Mouse (Mus musculus): ENCODE measurements at regions not wholly inside any gene's neighbourhood (a gene's known extent, or its start where the extent isn't known, plus 50 kb on each side); places are given as distances from the start of the nearest gene placed in this dataset.
A peak's percentile ranks its signal among the peaks of the same experiment; 100 is the strongest.
"Not testable (repeated sequence)": the region's sequence is repeated elsewhere in the genome, so short reads cannot be mapped to it uniquely, and the experiment has no call there.

DNA sequence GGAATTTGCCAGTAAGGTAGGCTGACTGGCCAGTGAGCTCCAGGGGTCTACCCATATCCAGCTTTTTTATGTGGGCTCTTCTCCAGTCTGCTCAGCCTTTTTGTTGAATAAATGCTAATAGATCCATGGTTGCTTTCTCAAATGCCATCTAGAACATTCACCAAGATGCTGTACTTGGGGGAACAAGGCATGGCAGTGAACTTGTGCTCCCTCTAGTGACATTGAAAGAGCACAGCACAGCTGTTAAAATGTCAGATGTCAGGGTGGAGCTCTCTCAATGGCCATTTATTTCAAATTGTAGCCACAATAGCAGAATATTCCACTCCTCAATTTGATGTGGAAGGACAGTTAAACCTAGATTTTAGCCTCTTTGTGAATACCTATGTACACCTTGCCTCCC is 86.3 kb downstream of the Kcnk1 start:
- DNase-seq, result peak; percentile 44 to 65

GRCm38 (mm10) chr8:126082827-126083226 is 87.9 kb downstream of the Kcnk1 start:
- DNase-seq, result no peak

DNA sequence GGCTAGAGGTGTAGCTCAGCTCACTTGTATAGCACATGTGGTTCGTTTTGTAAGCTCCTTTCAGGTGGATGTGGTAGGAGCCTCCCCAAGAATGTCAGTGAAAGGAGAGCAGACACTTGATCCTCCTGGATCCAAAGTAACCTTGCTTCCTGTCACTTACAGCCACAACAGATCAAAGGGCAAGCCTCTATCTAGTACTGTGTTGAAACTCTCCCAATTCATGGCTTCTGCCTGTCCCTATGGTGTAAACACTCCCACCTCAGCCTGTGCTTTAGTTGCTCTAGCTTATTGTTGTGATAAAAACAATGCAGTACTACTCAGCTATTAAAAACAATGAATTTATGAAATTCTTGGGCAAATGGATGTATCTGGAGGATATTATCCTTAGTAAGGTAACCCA is 95.8 kb downstream of the Kcnk1 start:
- DNase-seq, result no peak

GRCm38 (mm10) chr8:126094005-126094404 is 99.0 kb downstream of the Kcnk1 start:
- no peak for DNase-seq

GRCm38 (mm10) chr8:126096056-126096455 is 101.1 kb downstream of the Kcnk1 start:
- no peak for DNase-seq

DNA sequence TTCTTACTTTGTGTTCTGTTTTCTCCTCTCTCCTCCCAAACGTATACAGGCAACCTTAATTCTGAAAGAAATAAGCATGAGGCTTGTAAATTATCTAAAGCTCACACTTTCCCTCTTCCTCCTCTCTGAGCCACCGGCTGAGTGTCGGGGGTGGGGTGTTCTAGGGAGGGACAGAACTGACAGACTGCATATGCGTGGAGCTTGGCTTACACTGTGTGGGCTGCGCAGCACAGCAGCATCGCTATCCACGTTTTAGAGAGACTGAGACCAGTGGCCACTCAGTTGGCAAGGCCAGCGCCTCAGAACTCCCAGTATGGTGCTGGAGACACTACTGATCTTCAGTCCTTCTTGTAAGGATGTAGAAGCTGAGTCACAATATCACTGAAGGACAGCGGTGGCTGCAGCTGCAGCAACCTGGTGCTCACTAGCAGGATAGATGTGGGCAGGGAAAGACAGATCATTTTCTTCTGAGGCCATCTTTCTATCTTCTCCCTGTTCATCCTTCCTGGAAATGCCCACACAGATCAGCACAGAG is 101.7 kb downstream of the Kcnk1 start:
- no peak for DNase-seq

GRCm38 (mm10) chr8:126098886-126099285 is 103.9 kb downstream of the Kcnk1 start:
- no peak for DNase-seq

DNA sequence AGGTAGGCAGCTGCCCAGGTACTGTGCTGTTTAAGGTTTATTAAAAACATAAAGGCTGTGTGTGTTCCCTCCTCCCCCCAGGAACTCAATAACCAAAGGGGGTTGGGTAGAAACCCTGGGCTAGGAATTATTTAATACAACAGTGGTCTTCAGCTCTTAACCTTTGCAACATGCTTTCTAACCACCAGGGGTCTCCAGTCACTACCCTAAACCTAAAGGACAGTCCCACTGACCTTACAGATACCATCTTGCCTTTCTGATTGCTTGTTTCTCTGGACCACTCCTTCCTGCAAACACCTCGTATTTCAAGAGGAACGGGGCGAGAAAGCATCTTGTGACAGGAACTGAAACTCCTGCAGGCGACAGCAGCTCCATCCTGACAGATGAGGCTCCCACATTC is 104.9 kb downstream of the Kcnk1 start:
- no peak for DNase-seq

GRCm38 (mm10) chr8:126105043-126105442 is 110.1 kb downstream of the Kcnk1 start:
- DNase-seq, result no peak

DNA sequence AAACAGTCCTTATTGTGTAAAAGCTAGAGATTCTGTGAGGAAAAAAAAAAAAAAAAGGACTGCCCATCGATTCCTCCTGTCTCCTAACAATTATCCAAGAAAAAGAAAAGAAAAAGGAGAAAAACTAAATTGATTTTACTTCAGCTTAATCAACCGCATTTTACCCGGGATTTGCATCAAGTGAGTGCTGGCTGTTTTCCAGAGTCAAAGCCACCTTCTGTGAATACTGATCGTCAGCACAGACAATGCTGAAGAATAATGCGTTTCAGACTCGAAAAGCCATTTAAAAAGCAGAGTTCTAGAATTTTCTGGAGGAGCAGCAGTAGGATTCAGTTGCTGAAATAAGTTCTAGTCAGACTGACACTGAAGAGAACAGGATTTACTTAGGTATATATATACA is 131.1 kb downstream of the Kcnk1 start:
- peak; percentile 28 to 35 for DNase-seq

DNA sequence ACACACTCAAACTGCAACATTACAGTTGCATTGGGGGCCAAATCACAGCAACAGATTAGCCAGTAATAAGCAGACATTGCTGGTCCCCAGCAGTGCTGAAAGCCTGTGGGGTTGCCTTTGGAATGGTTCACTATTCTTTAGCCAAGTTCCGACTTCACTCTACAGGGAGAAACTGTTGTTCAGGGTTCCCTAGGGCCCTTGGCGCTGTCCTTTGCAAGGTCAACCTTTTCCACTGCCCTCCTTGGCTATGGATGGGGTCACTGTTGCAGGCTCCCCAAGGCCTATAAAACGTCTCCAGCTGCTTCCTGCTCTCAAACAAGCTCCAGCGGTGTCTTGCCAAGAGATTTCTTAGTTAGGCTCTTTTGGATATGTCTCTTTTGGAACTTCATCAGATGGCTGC is 137.1 kb downstream of the Kcnk1 start:
- DNase-seq, result no peak

GRCm38 (mm10) chr8:126132918-126133317 is 137.9 kb downstream of the Kcnk1 start:
- DNase-seq, result not testable (repeated sequence)

DNA sequence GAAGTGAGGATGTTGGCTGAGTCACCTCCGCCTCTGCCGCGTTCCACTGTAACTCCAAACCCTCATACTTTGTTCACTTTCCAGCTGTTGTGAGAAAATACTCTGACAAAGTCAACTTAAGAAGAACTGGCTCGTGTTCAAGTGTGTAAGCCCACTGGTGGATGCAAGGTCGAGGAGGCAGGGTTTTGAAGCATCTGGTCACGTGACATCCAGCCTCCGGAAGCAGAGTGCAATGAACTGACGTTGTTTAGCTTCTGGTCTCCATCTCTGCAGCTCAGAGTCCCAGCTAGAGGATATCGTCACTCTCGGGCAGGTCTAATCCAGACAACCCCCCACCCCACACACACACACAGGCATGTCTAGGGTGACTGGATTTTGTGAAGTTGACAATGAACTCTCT is 140.1 kb downstream of the Kcnk1 start:
- no peak for DNase-seq

DNA sequence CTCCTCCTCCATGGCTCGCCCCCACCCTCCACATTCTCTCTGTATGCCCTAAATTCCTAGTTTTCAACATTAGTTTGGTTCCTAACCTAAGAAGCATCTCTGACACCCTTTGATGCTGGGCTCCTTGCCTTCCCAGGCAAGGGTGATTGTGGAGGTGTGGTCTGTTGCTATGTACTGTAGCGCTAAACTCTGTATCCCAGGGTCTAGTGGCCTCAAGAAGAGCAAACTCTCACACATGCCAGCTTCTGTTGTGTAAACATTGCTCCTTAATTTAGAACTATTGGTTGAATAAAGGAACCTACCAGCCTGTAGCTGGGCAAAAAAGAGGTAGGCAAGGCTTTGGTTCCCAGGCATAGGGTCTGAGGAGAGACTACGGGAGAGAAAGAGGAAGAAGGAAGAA is 140.6 kb downstream of the Kcnk1 start:
- DNase-seq, result no peak

- DNase-seq, result peak; percentile 63 to 81
Observed at GRCm38 (mm10) chr8:126136946-126137345, 142.0 kb downstream of the Kcnk1 start.

- DNase-seq, result peak; percentile 37 to 38
Observed at GRCm38 (mm10) chr8:126137452-126137851, 142.5 kb downstream of the Kcnk1 start.

DNA sequence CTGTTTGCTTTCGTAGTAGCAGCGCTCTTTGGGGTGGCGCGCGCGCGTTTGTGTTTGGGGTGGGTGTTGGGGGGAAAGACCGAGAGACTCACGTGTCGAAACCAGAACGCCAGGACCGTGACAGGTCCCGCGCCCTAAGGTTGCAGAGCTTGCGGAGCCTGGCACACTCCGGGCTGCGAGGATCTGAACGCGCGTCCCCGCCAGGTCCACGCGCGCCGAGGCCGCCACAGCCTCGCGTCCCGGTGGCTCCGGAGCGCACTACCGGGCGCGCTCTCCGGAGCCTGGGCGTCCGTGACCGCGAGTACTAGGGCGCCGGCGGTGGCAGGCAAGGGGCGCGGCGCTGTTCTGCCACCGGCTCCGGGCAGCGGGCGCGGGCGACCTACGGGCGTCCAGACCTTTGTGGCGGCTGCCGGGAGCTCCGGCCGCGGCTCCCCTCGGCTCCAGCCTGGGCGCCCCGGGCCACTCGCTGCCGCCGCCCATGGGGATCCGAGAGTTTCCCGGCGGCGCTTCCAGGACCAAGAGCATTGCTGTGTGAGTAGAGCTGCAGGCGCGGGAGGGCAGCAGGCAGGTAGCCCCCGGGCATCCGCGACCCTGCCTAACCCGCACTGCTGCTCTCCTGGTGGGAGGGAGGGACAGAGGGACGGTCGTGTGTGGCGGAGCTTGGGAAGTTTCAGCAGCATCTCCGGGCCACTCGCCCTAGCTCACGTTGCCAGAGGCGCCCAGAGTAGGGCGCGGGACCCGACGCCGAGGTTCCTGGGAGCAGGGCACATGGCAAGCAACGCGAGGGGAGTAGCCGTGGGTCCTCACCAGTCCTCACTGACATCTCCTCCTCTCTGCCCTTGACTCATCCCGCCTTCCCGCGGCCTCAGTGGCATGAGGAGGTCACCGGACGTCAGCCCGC is 143.9 kb downstream of the Kcnk1 start:
- peak; percentile 72 to 80 for DNase-seq

- DNase-seq, result no peak
Observed at GRCm38 (mm10) chr8:126139546-126139870, 144.5 kb downstream of the Kcnk1 start.

DNA sequence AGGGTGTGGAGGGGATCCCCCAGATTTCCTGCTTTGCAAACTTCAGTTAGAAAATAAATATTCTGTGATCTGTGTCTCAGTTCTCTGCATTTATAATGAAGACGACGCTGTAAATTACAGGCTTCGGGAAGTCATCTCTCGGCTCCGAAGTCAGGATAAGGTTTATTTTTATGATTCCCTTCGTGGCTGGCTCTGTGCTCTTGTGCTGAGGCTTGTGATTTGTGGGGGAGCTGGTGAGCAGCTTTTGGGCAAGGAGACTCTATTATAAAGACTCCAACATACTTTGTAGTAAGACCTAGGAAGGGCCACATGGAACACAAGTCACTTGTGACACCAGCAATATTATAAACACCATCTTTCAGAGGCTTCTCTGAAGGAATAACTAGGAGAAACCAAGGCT is 146.0 kb downstream of the Kcnk1 start:
- no peak for DNase-seq

DNA sequence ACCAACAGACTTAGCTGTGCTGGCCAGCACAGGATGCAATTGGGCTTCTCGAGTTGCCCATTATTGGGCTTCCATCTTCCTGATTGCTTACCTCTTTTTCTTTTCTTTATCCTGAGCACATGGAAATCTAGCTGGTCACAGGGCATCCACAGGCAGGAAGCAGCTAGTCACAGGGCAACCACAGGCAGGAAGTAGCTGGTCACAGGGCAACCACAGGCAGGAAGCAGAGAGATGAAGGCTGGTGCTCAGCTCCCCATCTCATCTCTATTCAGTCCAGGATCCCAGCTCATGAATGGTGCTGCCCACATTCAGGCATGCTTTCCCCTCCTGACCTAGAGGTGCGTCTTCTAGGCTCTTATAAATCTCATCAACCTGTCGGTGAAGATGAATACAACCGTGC is 146.8 kb upstream of the Slc35f3 start:
- no peak for DNase-seq

- no peak for DNase-seq
Observed at GRCm38 (mm10) chr8:126153955-126154354, 144.4 kb upstream of the Slc35f3 start.

DNA sequence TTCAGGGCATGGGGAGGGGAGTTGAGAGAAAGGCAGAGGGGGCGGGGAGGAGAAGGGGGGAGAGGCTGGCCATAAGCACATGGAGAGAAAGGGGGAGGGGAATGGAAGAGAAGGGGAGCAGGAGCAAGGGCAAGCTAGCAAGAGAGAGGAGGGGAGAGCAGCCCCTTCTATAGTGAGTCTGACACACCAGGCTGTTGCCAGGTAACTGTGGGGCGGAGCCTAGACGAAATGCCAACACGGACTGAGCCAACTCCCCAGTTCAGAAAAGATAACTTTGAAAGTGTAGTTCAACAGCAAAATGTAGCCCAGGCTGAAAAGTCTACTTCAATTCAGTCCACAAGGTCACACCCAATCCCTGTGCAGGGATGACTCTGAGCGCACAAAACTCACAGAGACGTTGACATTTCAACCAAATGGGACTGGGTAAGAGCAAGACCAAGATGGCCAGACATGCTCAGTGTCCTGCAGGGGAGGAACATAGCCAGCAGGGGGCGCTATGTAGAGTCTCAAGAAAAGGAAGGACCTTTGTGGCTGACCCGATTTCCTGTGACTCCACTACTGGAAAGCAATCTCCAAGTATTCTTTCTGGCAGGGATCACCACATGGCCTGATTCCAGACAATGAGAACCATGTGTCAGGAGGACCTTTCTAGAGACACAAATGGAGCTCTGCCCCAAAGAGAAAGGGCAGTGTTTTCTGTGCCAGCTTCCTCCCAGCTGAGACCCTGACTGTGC is 140.7 kb upstream of the Slc35f3 start:
- peak; percentile 80 to 84 for DNase-seq

DNA sequence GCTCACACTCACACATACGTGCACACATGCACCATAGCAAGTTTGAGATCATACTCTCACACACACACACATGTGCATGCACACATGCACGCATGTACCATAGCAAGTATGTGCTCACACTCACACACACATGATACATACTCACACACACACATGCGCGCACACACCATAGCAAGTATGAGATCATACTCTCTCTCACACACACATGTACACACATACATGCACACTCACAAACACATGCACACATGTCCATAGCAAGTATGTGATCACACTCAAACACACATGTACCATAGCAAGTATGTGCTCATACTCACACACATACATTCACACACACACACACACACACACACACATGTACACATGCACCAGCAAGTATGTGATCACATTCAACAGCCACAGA is 138.9 kb upstream of the Slc35f3 start:
- no peak for DNase-seq

GRCm38 (mm10) chr8:126160356-126160975 is 137.9 kb upstream of the Slc35f3 start:
- DNase-seq, result no peak

Data from cerebellum, postnatal 14 days (tissue).